Mouse (Mus musculus) heart, postnatal 0 days (tissue): ENCODE measurements at regions not wholly inside any gene's neighbourhood (a gene's known extent, or its start where the extent isn't known, plus 50 kb on each side); places are given as distances from the start of the nearest gene placed in this dataset.

Experiments
- CTCF ChIP-seq: IDR thresholded peaks from 2 replicates; pipeline ENCODE4 v1.5.1; 2016; ENCODE audit warnings: antibody characterized with exemption, control low read depth, low read depth
- EP300 ChIP-seq: IDR thresholded peaks from 2 replicates; pipeline ENCODE4 v1.6.1; 2016; ENCODE audit warnings: antibody characterized with exemption, low read depth

- TF ChIP-seq CTCF (no peak), EP300 (no peak)
Measured at GRCm38 (mm10) chr15:68396566-68396965, 1895.9 kb upstream of the Lrrc6 start.
